Mouse (Mus musculus): ENCODE measurements around the gene Dock1. TPM values are rescaled to one million over a fixed set of nuclear protein-coding genes. Genes with fewer than 3 reads are reported as not detected.
A peak's percentile ranks its signal among the peaks of the same experiment; 100 is the strongest.

Dock1 gene
- polyA plus RNA-seq, 1 experiment, result 54.8 TPM

- no peaks in the 10 kb centered on the region for H3K36me3 ChIP-seq (ENCODE audit: control insufficient read depth, insufficient read depth, low read length, poor library complexity, severe bottlenecking)
- H3K4me3 ChIP-seq (ENCODE audit: low read depth, low read length), result no peak overlapping the region
- no peaks in the 10 kb centered on the region for H3K27me3 ChIP-seq (ENCODE audit: control insufficient read depth, insufficient read depth, low read length, poor library complexity, severe bottlenecking)
- no peak overlapping the region for H3K27ac ChIP-seq (ENCODE audit: insufficient read depth, low read length)
- no peaks in the 10 kb centered on the region for H3K4me1 ChIP-seq (ENCODE audit: control insufficient read depth, insufficient read depth, low read length)
- H3K9ac ChIP-seq (ENCODE audit: low read depth, poor library complexity, severe bottlenecking), result no peak overlapping the region
- TF ChIP-seq POLR2A (IDR thresholded peaks at IDR 0.05; ENCODE audit: insufficient read depth, low read length) (no peak), CTCF (IDR thresholded peaks at IDR 0.05; ENCODE audit: low read depth, low read length) (no peak), EP300 (IDR thresholded peaks at IDR 0.05; ENCODE audit: insufficient read depth, low read depth, low read length) (no peak)
- no peaks in the 10 kb centered on the region for H3K9me3 ChIP-seq (replicated peaks; ENCODE audit: control insufficient read depth, insufficient read depth, low read length, poor library complexity, severe bottlenecking)
Observed at GRCm38 (mm10) chr7:134667271-134667702, 3.2 kb upstream of the Dock1 start.

- no peak for TF ChIP-seq EP300 (IDR thresholded peaks at IDR 0.05; ENCODE audit: insufficient read depth, low read depth, low read length)
- no peak for TF ChIP-seq CTCF (IDR thresholded peaks at IDR 0.05; ENCODE audit: low read depth, low read length)
- TF ChIP-seq POLR2A (IDR thresholded peaks at IDR 0.05; ENCODE audit: insufficient read depth, low read length), result no peak
- Histone ChIP-seq H3K27me3 (ENCODE audit: control insufficient read depth, insufficient read depth, low read length, poor library complexity, severe bottlenecking) (no peaks in the 10 kb centered on the region), H3K9ac (ENCODE audit: low read depth, poor library complexity, severe bottlenecking) (peak overlapping the region; percentile 90; the same call in 1 of the 2 replicates), H3K27ac (ENCODE audit: insufficient read depth, low read length) (no peak overlapping the region), H3K9me3 (replicated peaks; ENCODE audit: control insufficient read depth, insufficient read depth, low read length, poor library complexity, severe bottlenecking) (no peaks in the 10 kb centered on the region), H3K36me3 (ENCODE audit: control insufficient read depth, insufficient read depth, low read length, poor library complexity, severe bottlenecking) (no peaks in the 10 kb centered on the region), H3K4me3 (ENCODE audit: low read depth, low read length) (peak overlapping the region; percentile 67), H3K4me1 (ENCODE audit: control insufficient read depth, insufficient read depth, low read length) (peaks cover 2% of the 10 kb centered on the region)
Observed at GRCm38 (mm10) chr7:134669474-134670311, 761 bp upstream of the Dock1 start.

- peak overlapping the region; percentile 62 for H3K27ac ChIP-seq (ENCODE audit: insufficient read depth, low read length)
- peak overlapping the region; percentile 90 for H3K9ac ChIP-seq (ENCODE audit: low read depth, poor library complexity, severe bottlenecking)
- H3K36me3 ChIP-seq (ENCODE audit: control insufficient read depth, insufficient read depth, low read length, poor library complexity, severe bottlenecking), result no peaks in the 10 kb centered on the region
- TF ChIP-seq EP300 (IDR thresholded peaks at IDR 0.05; ENCODE audit: insufficient read depth, low read depth, low read length), result no peak
- TF ChIP-seq POLR2A (IDR thresholded peaks at IDR 0.05; ENCODE audit: insufficient read depth, low read length), result no peak
- no peak for TF ChIP-seq CTCF (IDR thresholded peaks at IDR 0.05; ENCODE audit: low read depth, low read length)
- H3K4me3 ChIP-seq (ENCODE audit: low read depth, low read length), result peak overlapping the region; percentile 67
- H3K9me3 ChIP-seq (replicated peaks; ENCODE audit: control insufficient read depth, insufficient read depth, low read length, poor library complexity, severe bottlenecking), result no peaks in the 10 kb centered on the region
- H3K27me3 ChIP-seq (ENCODE audit: control insufficient read depth, insufficient read depth, low read length, poor library complexity, severe bottlenecking), result no peaks in the 10 kb centered on the region
- peaks cover 2% of the 10 kb centered on the region for H3K4me1 ChIP-seq (ENCODE audit: control insufficient read depth, insufficient read depth, low read length)
Observed at GRCm38 (mm10) chr7:134671003-134671461, 578 bp downstream of the Dock1 start.

GRCm38 (mm10) chr7:134671467-134671901 lies 1.0 kb downstream of the Dock1 start:
- Histone ChIP-seq H3K9ac (ENCODE audit: low read depth, poor library complexity, severe bottlenecking) (peak overlapping the region; percentile 90), H3K27me3 (ENCODE audit: control insufficient read depth, insufficient read depth, low read length, poor library complexity, severe bottlenecking) (no peaks in the 10 kb centered on the region), H3K27ac (ENCODE audit: insufficient read depth, low read length) (peak overlapping the region; percentile 62), H3K36me3 (ENCODE audit: control insufficient read depth, insufficient read depth, low read length, poor library complexity, severe bottlenecking) (no peaks in the 10 kb centered on the region), H3K9me3 (replicated peaks; ENCODE audit: control insufficient read depth, insufficient read depth, low read length, poor library complexity, severe bottlenecking) (no peaks in the 10 kb centered on the region), H3K4me1 (ENCODE audit: control insufficient read depth, insufficient read depth, low read length) (peaks cover 2% of the 10 kb centered on the region), H3K4me3 (ENCODE audit: low read depth, low read length) (peak overlapping the region; percentile 67)
- TF ChIP-seq EP300 (IDR thresholded peaks at IDR 0.05; ENCODE audit: insufficient read depth, low read depth, low read length), result no peak
- TF ChIP-seq POLR2A (IDR thresholded peaks at IDR 0.05; ENCODE audit: insufficient read depth, low read length), result no peak
- TF ChIP-seq CTCF (IDR thresholded peaks at IDR 0.05; ENCODE audit: low read depth, low read length), result no peak

GRCm38 (mm10) chr7:134673135-134673534 lies 2.7 kb downstream of the Dock1 start:
- TF ChIP-seq CTCF (IDR thresholded peaks at IDR 0.05; ENCODE audit: low read depth, low read length) (no peak), POLR2A (IDR thresholded peaks at IDR 0.05; ENCODE audit: insufficient read depth, low read length) (no peak), EP300 (IDR thresholded peaks at IDR 0.05; ENCODE audit: insufficient read depth, low read depth, low read length) (no peak)
- Histone ChIP-seq H3K36me3 (ENCODE audit: control insufficient read depth, insufficient read depth, low read length, poor library complexity, severe bottlenecking) (no peaks in the 10 kb centered on the region), H3K27me3 (ENCODE audit: control insufficient read depth, insufficient read depth, low read length, poor library complexity, severe bottlenecking) (no peaks in the 10 kb centered on the region), H3K4me1 (ENCODE audit: control insufficient read depth, insufficient read depth, low read length) (peaks cover 5% of the 10 kb centered on the region), H3K9ac (ENCODE audit: low read depth, poor library complexity, severe bottlenecking) (no peak overlapping the region), H3K9me3 (replicated peaks; ENCODE audit: control insufficient read depth, insufficient read depth, low read length, poor library complexity, severe bottlenecking) (no peaks in the 10 kb centered on the region), H3K27ac (ENCODE audit: insufficient read depth, low read length) (no peak overlapping the region), H3K4me3 (ENCODE audit: low read depth, low read length) (no peak overlapping the region)

- Histone ChIP-seq H3K9me3 (replicated peaks; ENCODE audit: control insufficient read depth, insufficient read depth, low read length, poor library complexity, severe bottlenecking) (no peaks in the 10 kb centered on the region), H3K27ac (ENCODE audit: insufficient read depth, low read length) (no peak overlapping the region), H3K4me3 (ENCODE audit: low read depth, low read length) (no peak overlapping the region), H3K27me3 (ENCODE audit: control insufficient read depth, insufficient read depth, low read length, poor library complexity, severe bottlenecking) (no peaks in the 10 kb centered on the region), H3K4me1 (ENCODE audit: control insufficient read depth, insufficient read depth, low read length) (peaks cover 11% of the 10 kb centered on the region), H3K36me3 (ENCODE audit: control insufficient read depth, insufficient read depth, low read length, poor library complexity, severe bottlenecking) (no peaks in the 10 kb centered on the region), H3K9ac (ENCODE audit: low read depth, poor library complexity, severe bottlenecking) (no peak overlapping the region)
- TF ChIP-seq EP300 (IDR thresholded peaks at IDR 0.05; ENCODE audit: insufficient read depth, low read depth, low read length) (no peak), POLR2A (IDR thresholded peaks at IDR 0.05; ENCODE audit: insufficient read depth, low read length) (no peak), CTCF (IDR thresholded peaks at IDR 0.05; ENCODE audit: low read depth, low read length) (no peak)
Observed at GRCm38 (mm10) chr7:134673952-134674351, 3.5 kb downstream of the Dock1 start.
